Mouse (Mus musculus): Measurements from ENCODE around the gene Gm4836.
"Not testable (repeated sequence)": the region's sequence is repeated elsewhere in the genome, so short reads cannot be mapped to it uniquely, and the experiment has no call there.

Gene Gm4836

DNA sequence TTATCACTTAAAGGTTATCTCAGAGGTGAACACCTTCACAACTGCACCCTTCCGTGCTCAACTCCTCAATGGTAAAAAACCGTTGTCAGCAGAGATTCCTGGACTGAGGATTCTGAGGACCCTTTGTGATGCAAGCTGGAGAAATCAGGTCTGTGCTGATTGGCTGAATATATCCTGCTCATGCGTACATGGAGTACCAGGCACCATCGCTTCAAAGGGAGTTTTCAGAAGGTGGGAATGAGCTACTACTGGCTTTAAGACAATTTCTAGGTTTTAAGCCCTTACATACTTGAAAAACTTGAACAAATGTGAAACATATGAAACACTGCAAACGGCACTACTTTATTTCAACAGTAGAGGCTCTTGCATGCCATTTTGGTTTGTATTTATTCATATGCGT, at the start of gene Gm4836:
Gm4836 (minus strand) TSS at position 101 of the 400 bp plus-strand sequence.
- DNase-seq: not testable (repeated sequence)

All from lung, postnatal 10 days (tissue).